ENCODE assay signal across 8 mouse cellular contexts in the genomic region with DNA sequence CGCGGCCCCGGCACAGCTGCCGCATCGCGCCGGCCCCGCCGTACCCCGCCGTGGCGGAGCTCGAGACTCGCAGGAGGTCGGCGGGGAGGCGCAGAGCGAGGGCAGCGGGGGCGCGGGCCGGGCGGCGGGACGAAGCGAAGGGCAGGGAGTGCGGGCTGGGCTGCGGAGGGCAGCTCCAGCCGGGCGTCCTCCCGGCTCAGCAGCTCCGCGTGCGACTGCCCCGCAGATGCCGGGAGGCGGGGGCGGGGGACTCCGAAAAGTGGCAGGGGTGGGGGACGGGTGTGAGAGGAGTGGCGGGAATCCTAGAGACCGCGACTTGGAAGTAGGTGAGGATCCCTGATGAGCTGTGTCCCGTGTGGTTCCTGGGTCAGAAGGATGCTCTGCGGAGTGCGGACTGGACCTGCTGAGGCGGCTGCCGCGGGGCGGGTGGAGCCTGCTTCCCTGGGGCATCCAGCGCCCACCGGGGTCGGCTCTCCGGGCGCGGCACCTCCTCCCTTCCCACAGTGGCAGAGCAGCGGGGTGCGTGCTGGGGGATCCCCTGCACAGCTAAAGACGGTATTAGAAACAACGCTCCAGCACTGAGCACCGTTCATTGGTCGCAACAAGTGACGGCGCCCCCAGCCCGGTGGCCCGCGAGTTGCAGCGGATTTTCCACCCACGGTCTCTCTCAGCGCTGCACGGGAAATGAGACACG. TPM values are rescaled to one million over a fixed set of nuclear protein-coding genes. Genes with fewer than 3 reads are reported as not detected.
A peak's percentile ranks its signal among the peaks of the same experiment; 100 is the strongest.
DNase-seq lines count a peak whose midpoint lies in the region; ATAC-seq and TF ChIP-seq lines count a peak whose summit lies in the region.

A gene (minus strand): TSS at position 462 of the 694 bp plus-strand sequence.

- no peaks in the 10 kb centered on the region for H3K4me1 ChIP-seq in ES-Bruce4 (ENCODE audit: control insufficient read depth, insufficient read depth, low read length)
- H3K4me1 ChIP-seq in liver, embryonic 12.5 days: peaks cover 45% of the 10 kb centered on the region
- peaks cover 30% of the 10 kb centered on the region for H3K4me1 ChIP-seq in neural tube, embryonic 12.5 days

- TF ChIP-seq CTCF in ES-Bruce4 (IDR thresholded peaks at IDR 0.05; ENCODE audit: low read depth, low read length): no peak

- H3K36me3 ChIP-seq in ES-Bruce4 (ENCODE audit: control insufficient read depth, insufficient read depth, low read length, poor library complexity, severe bottlenecking): no peaks in the 10 kb centered on the region
- H3K36me3 ChIP-seq in liver, embryonic 12.5 days: no peaks in the 10 kb centered on the region
- no peaks in the 10 kb centered on the region for H3K36me3 ChIP-seq in neural tube, embryonic 12.5 days

- peak; percentile 33 for DNase-seq in gastrocnemius, postnatal 10 days
- no peak for DNase-seq in gastrocnemius, postnatal 36 days
- DNase-seq in embryo, embryonic 10.5 days (ENCODE audit: low spot score): peak; percentile 39
- peak; percentile 17 to 46 for DNase-seq in heart, postnatal 10 days
- DNase-seq in yolk sac, embryonic 10.5 days (ENCODE audit: low spot score): no peak

- TF ChIP-seq POLR2A in ES-Bruce4 (IDR thresholded peaks at IDR 0.05; ENCODE audit: insufficient read depth, low read length): no peak

- intact Hi-C loops in gastrocnemius, postnatal 36 days (cut with DNase I): no loop called here
- intact Hi-C loops in heart, postnatal 10 days (cut with DNase I): no loop called here

- H3K9ac ChIP-seq in ES-Bruce4 (ENCODE audit: low read depth, poor library complexity, severe bottlenecking): peak within 1 kb of the TSS; percentile 24
- peak within 1 kb of the TSS; percentile 52 for H3K9ac ChIP-seq in liver, embryonic 12.5 days
- H3K9ac ChIP-seq in neural tube, embryonic 12.5 days: peak within 1 kb of the TSS; percentile 29; the same call in 1 of the 2 replicates

- no peak within 1 kb of the TSS for H3K27ac ChIP-seq in ES-Bruce4 (ENCODE audit: insufficient read depth, low read length)
- peak within 1 kb of the TSS; percentile 66 for H3K27ac ChIP-seq in liver, embryonic 12.5 days
- H3K27ac ChIP-seq in neural tube, embryonic 12.5 days: no peak within 1 kb of the TSS

- under 1% methylated on average over 71 of the region's 72 CpGs for WGBS in liver, embryonic 12.5 days (ENCODE audit: insufficient replicate concordance)
- under 1% methylated on average over 72 of the region's 72 CpGs for WGBS in neural tube, embryonic 12.5 days

- peak within 1 kb of the TSS; percentile 91 for H3K4me2 ChIP-seq in liver, embryonic 12.5 days
- peak within 1 kb of the TSS; percentile 100 for H3K4me2 ChIP-seq in neural tube, embryonic 12.5 days (replicated peaks)

- ATAC-seq in liver, embryonic 12.5 days: peak; percentile 17; the same call in 1 of the 2 replicates
- ATAC-seq in neural tube, embryonic 12.5 days (ENCODE audit: low FRiP score, low read depth): peak; percentile 49

- H3K4me3 ChIP-seq in ES-Bruce4 (ENCODE audit: low read depth, low read length): peak within 1 kb of the TSS; percentile 76
- peak within 1 kb of the TSS; percentile 61 for H3K4me3 ChIP-seq in liver, embryonic 12.5 days
- peak within 1 kb of the TSS; percentile 52 for H3K4me3 ChIP-seq in neural tube, embryonic 12.5 days

- H3K27me3 ChIP-seq in ES-Bruce4 (ENCODE audit: control insufficient read depth, insufficient read depth, low read length, poor library complexity, severe bottlenecking): peaks cover 15% of the 10 kb centered on the region
- peaks cover 58% of the 10 kb centered on the region for H3K27me3 ChIP-seq in liver, embryonic 12.5 days (replicated peaks)
- peaks cover 46% of the 10 kb centered on the region for H3K27me3 ChIP-seq in neural tube, embryonic 12.5 days (replicated peaks)

- no peaks in the 10 kb centered on the region for H3K9me3 ChIP-seq in ES-Bruce4 (replicated peaks; ENCODE audit: control insufficient read depth, insufficient read depth, low read length, poor library complexity, severe bottlenecking)
- H3K9me3 ChIP-seq in liver, embryonic 12.5 days (replicated peaks): no peaks in the 10 kb centered on the region
- H3K9me3 ChIP-seq in neural tube, embryonic 12.5 days: no peaks in the 10 kb centered on the region

- no peak for TF ChIP-seq EP300 in ES-Bruce4 (IDR thresholded peaks at IDR 0.05; ENCODE audit: insufficient read depth, low read depth, low read length)

RNA-seq across cellular contexts. Expression of the gene that starts here (rescaled TPM):
- total RNA-seq in gastrocnemius, postnatal 10 days (2021): not detected
- not detected for total RNA-seq in gastrocnemius, postnatal 36 days (2021)
- not detected in 2 replicates for polyA plus RNA-seq in ES-Bruce4 (2011; ENCODE audit: insufficient read depth, insufficient read length, low read depth, missing spikeins)
- not detected for total RNA-seq in heart, postnatal 10 days (2021)
- polyA plus RNA-seq in liver, embryonic 12.5 days (2016; fragmentation: Nextera tagmentation; extraction: Ambion mirVana): 9.9 and 10.0 TPM in 2 replicates
- polyA plus RNA-seq in neural tube, embryonic 12.5 days (2016; fragmentation: Nextera tagmentation; extraction: Ambion mirVana): 0.87 and 0.95 TPM in 2 replicates

Comparison
In these comparisons a context has a peak if more than half of its experiments do, and no peak if none do; other contexts are left out.
1. Peak in DNase-seq in gastrocnemius, postnatal 10 days; RNA of the gene not detected or under 1 TPM.
2. Peak in DNase-seq in heart, postnatal 10 days; RNA of the gene not detected or under 1 TPM.
3. Peak in ATAC-seq, H3K4me3 ChIP-seq, H3K9ac ChIP-seq and H3K4me2 ChIP-seq in neural tube, embryonic 12.5 days; RNA of the gene not detected or under 1 TPM.